Mouse (Mus musculus): ENCODE data around the gene 2610001J05Rik. TPM values are rescaled to one million over a fixed set of nuclear protein-coding genes. Genes with fewer than 3 reads are reported as not detected.

Gene 2610001J05Rik
- 9.3 and 13.4 TPM in 2 replicates for polyA plus RNA-seq (2012; rRNA removed)

GRCm38 (mm10) chr6:13870919-13871624, at the start of gene 2610001J05Rik:
2610001J05Rik (minus strand) TSS chr6:13871518.

GRCm38 (mm10) chr6:13839345-13840054, 31.8 kb downstream of the 2610001J05Rik start, which contains the start of gene Gpr85:
Gpr85 (minus strand) TSS chr6:13839942.

Other genes with a start within 250 kb of the 2610001J05Rik start
- gene Bmt2, start 193.6 kb downstream of the 2610001J05Rik start, polyA plus RNA-seq (2012; rRNA removed), result 1.7 and 2.1 TPM in 2 replicates
- gene Gpr85, start 31.6 kb downstream of the 2610001J05Rik start, polyA plus RNA-seq (2012; rRNA removed), result 0.33 and 0.34 TPM in 2 replicates

All from ovary, adult 2 months (tissue).